Mouse (Mus musculus) urinary bladder, postnatal 36 days (tissue): ENCODE data around the gene Slc25a40.
A peak's percentile ranks its signal among the peaks of the same experiment; 100 is the strongest.

Source experiments
- DNase-seq, 2 experiments: peaks; one replicate each; pipeline ENCODE4 v3.0.0; 2022; ENCODE audit warnings: low spot score in 2 of 2, mixed read lengths in 1 of 2

Slc25a40 gene

GRCm38 (mm10) chr5:8422157-8422931, at the start of gene Slc25a40, which contains the start of gene Dbf4:
Gene Slc25a40 (plus strand): TSS chr5:8422850.
Gene Dbf4 (minus strand): TSS chr5:8422716.
- peak; percentile 90 to 91 for DNase-seq

- no peak for DNase-seq
These were observed 49.2 kb upstream of the Slc25a40 start for GRCm38 (mm10) chr5:8373415-8373814.

GRCm38 (mm10) chr5:8374297-8374906, 48.2 kb upstream of the Slc25a40 start:
- no peak for DNase-seq

GRCm38 (mm10) chr5:8393891-8394583, 28.6 kb upstream of the Slc25a40 start:
- no peak for DNase-seq

GRCm38 (mm10) chr5:8397587-8398249, 24.9 kb upstream of the Slc25a40 start:
- no peak for DNase-seq

- DNase-seq: no peak
These were observed 13.9 kb upstream of the Slc25a40 start for GRCm38 (mm10) chr5:8408746-8409145.

- no peak for DNase-seq
These were observed 5.8 kb upstream of the Slc25a40 start for GRCm38 (mm10) chr5:8416683-8417413.

- DNase-seq: no peak
These were observed 5.2 kb upstream of the Slc25a40 start for GRCm38 (mm10) chr5:8417443-8417842.

- no peak for DNase-seq
These were observed 1.2 kb upstream of the Slc25a40 start for GRCm38 (mm10) chr5:8421424-8421823.

GRCm38 (mm10) chr5:8422932-8423928, 580 bp downstream of the Slc25a40 start:
- DNase-seq: no peak

GRCm38 (mm10) chr5:8424116-8424515, 1.5 kb downstream of the Slc25a40 start:
- DNase-seq: no peak

- DNase-seq: no peak
These were observed 3.2 kb downstream of the Slc25a40 start for GRCm38 (mm10) chr5:8425899-8426298.

- DNase-seq: no peak
These were observed 15.0 kb downstream of the Slc25a40 start for GRCm38 (mm10) chr5:8437481-8438156.

- no peak for DNase-seq
These were observed 16.4 kb downstream of the Slc25a40 start for GRCm38 (mm10) chr5:8439095-8439494.

- no peak for DNase-seq
These were observed 32.9 kb downstream of the Slc25a40 start for GRCm38 (mm10) chr5:8455565-8455964.

GRCm38 (mm10) chr5:8456561-8456960, 33.9 kb downstream of the Slc25a40 start:
- no peak for DNase-seq

- DNase-seq: no peak
These were observed 65.5 kb downstream of the Slc25a40 start for GRCm38 (mm10) chr5:8487989-8488700.

GRCm38 (mm10) chr5:8488701-8489297, 66.1 kb downstream of the Slc25a40 start:
- DNase-seq: no peak
